Mouse (Mus musculus) layer of hippocampus, adult 9-10 months (tissue): ENCODE data around the gene Nadk.
"Not testable (repeated sequence)": the region's sequence is repeated elsewhere in the genome, so short reads cannot be mapped to it uniquely, and the experiment has no call there.

Experiments used
- DNase-seq: peaks from one replicate; pipeline ENCODE4 v3.0.0; 2022; ENCODE audit warnings: low spot score

The Nadk gene

GRCm38 (mm10) chr4:155570315-155570714 is 8.1 kb downstream of the Nadk start:
- DNase-seq = not testable (repeated sequence)

- no peak for DNase-seq
These were observed 9.3 kb downstream of the Nadk start for GRCm38 (mm10) chr4:155571442-155571841.

- no peak for DNase-seq
These were observed 11.0 kb downstream of the Nadk start for GRCm38 (mm10) chr4:155573155-155573554.

GRCm38 (mm10) chr4:155573876-155574275 is 11.7 kb downstream of the Nadk start:
- no peak for DNase-seq

- no peak for DNase-seq
These were observed 12.8 kb downstream of the Nadk start for GRCm38 (mm10) chr4:155574931-155575330.

GRCm38 (mm10) chr4:155575521-155575920 is 13.3 kb downstream of the Nadk start:
- no peak for DNase-seq

GRCm38 (mm10) chr4:155577132-155577531 is 15.0 kb downstream of the Nadk start:
- no peak for DNase-seq

- no peak for DNase-seq
These were observed 15.6 kb downstream of the Nadk start for GRCm38 (mm10) chr4:155577741-155578140.

GRCm38 (mm10) chr4:155578336-155579125 is 16.4 kb downstream of the Nadk start:
- no peak for DNase-seq

- no peak for DNase-seq
These were observed 18.2 kb downstream of the Nadk start for GRCm38 (mm10) chr4:155580420-155580819.

- DNase-seq = no peak
These were observed 20.2 kb downstream of the Nadk start for GRCm38 (mm10) chr4:155582279-155582905.

GRCm38 (mm10) chr4:155589356-155589755 is 27.2 kb downstream of the Nadk start:
- DNase-seq = no peak

GRCm38 (mm10) chr4:155591012-155591719 is 29.0 kb downstream of the Nadk start:
- no peak for DNase-seq

- no peak for DNase-seq
These were observed 31.6 kb downstream of the Nadk start for GRCm38 (mm10) chr4:155593780-155594179.

GRCm38 (mm10) chr4:155595777-155596176 is 33.6 kb downstream of the Nadk start:
- no peak for DNase-seq

- DNase-seq = no peak
These were observed 34.4 kb downstream of the Nadk start for GRCm38 (mm10) chr4:155596606-155597005.

GRCm38 (mm10) chr4:155598536-155598935 is 36.4 kb downstream of the Nadk start:
- no peak for DNase-seq

GRCm38 (mm10) chr4:155599901-155600825 is 38.0 kb downstream of the Nadk start:
- no peak for DNase-seq

GRCm38 (mm10) chr4:155601091-155601996 is 39.2 kb downstream of the Nadk start, which contains the start of gene Slc35e2:
TSS of gene Slc35e2 (plus strand) at chr4:155601416.
- DNase-seq = peak; percentile 96

GRCm38 (mm10) chr4:155601997-155602456 is 39.8 kb downstream of the Nadk start:
- peak; percentile 12 for DNase-seq

GRCm38 (mm10) chr4:155602753-155603152 is 40.6 kb downstream of the Nadk start:
- no peak for DNase-seq
